Mouse (Mus musculus) neutrophil, adult 5-6 weeks (primary cell): ENCODE results near the gene Kcnk3. TPM values are rescaled to one million over a fixed set of nuclear protein-coding genes. Genes with fewer than 3 reads are reported as not detected.

Experiments
- ATAC-seq: fragments of 151-379, 151-347 bp; 2 replicates; pipeline ENCODE4 v1.8.0; 2017; ENCODE audit warnings: mild to moderate bottlenecking, moderate TSS enrichment; ENCODE audit not compliant: insufficient number of reproducible peaks, poor library complexity, low FRiP score, severe bottlenecking; ENCODE audit errors: extremely low read depth
- total RNA-seq: library from RNA; stranded (forward); fragments of 200-1000 nt; gene quantifications from 2 replicates; pipeline ENCODE4 v1.2.3, GENCODE M21; 2017

Gene Kcnk3
- total RNA-seq = not detected in 2 replicates

- ATAC-seq = no peak
Measured at GRCm38 (mm10) chr5:30587681-30588300, at the start of gene Kcnk3. Gene Kcnk3 (plus strand): TSS chr5:30588170.

GRCm38 (mm10) chr5:30545698-30546097 lies 42.3 kb upstream of the Kcnk3 start, which contains the start of gene Cib4:
Gene Cib4 (minus strand): TSS chr5:30545836.
- no peak for ATAC-seq

DNA sequence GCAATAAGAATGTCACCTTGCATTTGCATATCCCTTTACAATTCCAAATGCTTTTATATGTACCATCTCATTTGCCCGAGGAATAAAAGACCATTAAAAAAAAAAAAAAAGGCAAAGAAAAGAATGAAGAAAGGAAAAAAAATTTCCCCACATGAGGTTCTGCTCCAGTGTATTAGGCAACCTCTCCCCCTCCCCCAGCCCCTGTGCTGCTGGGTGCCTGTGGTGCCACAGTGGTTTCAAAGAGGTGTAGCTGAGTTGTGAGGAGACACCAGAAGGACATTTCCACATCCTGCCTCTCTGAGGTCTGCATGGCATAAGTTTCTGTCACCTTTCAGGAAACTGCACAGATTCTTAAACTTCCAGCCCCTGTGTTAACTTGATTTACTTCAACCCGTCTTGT lies 39.3 kb upstream of the Kcnk3 start:
- no peak for ATAC-seq

GRCm38 (mm10) chr5:30550334-30551021 lies 37.5 kb upstream of the Kcnk3 start:
- ATAC-seq = no peak

DNA sequence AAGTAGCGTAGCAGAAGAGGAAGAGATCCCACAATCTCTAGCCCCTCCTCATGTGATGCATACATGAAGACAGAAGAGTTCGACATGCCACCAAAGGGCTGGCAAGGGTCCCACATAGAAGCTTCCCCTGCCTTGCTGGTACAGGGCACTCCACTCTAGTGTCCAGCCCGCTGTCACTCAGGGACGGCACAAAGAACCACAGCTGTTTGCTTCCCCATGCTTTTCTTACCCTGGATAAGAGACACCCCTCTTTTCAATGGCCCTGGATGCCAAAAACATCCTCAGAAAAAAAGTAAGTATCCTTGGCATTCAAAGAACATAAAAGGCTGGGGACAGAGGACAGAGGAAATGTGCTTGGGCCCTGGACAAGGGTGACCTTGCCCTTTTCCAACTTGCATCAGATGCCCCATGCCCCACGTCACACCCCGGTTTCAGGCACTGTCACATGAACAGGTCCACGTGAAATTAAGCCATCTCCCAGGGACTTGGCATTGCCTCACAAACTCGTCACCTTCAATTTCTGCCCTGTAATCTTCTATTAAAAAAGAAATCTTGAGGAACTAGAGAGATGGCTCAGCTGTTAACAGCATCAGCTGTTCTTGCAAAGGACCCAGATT lies 36.8 kb upstream of the Kcnk3 start:
- no peak for ATAC-seq

GRCm38 (mm10) chr5:30552006-30552405 lies 36.0 kb upstream of the Kcnk3 start:
- no peak for ATAC-seq

- no peak for ATAC-seq
Measured at GRCm38 (mm10) chr5:30553936-30554335, 34.0 kb upstream of the Kcnk3 start.

DNA sequence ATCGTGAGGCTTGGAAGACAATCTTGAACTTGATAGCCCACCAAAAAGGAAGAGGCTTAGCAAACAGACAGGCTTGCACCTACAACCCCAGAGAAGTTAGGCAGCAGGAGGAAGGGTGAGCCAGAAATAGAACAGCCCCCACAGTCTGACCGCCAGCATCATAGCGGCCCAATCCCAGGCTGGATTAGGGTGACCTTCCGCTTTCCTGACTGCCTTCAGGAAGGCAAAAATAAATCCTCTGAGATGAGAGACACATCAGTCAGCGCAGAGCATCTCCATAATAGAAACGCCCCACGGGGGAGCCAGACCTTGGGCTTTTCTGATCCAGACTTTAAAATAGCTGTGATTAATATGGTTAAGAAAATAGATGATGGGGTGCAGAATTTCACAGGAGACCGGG lies 33.0 kb upstream of the Kcnk3 start:
- ATAC-seq = no peak

DNA sequence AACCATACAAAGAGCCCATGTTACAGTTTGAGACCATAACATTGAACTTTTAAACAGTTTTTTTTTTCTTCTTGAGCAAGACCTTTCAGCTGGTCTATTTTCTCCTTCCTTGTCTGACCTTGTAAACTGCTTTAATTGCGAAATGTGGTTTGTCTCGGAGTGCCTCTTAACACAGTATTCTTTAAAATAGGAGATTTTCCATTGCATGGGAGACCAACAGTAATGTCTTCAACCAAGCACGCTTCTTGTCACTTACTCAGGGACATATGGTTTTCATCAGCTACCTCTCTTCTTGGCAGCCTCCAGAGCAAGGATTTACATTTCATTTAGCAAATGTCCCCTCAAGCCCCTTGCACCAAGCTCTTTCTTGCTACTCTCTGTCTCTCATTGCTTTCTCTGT lies 31.7 kb upstream of the Kcnk3 start:
- no peak for ATAC-seq

- ATAC-seq = no peak
Measured at GRCm38 (mm10) chr5:30559421-30559820, 28.5 kb upstream of the Kcnk3 start.

DNA sequence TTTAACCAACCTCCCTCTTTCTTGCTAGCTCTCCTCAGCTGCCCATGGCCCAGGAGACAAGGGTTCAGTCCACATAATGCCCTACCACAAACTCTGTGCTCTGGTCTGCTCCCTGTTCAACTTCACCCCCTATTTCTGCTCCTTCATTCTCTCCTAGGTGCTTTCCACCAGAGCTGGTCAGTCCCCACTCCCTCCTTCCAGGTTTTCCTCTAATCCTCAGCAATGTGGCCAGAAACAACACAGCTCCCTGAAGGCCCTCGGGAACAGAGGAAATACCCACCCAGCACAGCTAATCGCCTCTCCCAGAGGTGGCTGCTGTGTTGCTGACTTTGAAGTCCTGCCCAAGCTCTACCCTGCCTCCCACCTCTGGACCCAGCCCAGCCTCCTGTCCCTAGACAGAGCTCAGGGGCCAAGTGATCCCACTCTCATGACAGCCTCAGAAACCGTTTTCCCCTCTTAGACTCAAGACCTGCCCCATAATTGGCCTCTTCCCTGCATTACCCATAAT lies 27.9 kb upstream of the Kcnk3 start:
- no peak for ATAC-seq

DNA sequence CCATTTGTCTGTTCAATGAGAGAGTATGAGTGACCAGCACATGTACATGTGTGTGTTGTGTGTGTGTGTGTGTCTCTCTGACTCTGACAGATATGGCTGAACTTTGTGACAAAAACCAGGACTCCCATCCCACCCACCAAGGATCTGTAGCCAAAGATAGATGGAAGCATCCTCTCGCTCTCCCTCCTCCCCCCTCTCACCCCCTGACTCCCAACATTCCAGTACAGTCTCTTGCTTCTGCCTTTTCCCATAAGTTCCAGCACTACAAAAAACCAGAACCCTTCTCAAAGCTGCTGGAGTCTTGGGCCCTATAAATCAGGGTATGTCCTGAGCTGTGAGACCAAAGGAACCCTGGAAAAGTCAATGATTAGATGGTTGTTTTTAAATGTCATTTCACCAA lies 19.5 kb upstream of the Kcnk3 start:
- ATAC-seq = no peak

GRCm38 (mm10) chr5:30571820-30572219 lies 16.1 kb upstream of the Kcnk3 start:
- no peak for ATAC-seq

GRCm38 (mm10) chr5:30574367-30574766 lies 13.6 kb upstream of the Kcnk3 start:
- no peak for ATAC-seq

DNA sequence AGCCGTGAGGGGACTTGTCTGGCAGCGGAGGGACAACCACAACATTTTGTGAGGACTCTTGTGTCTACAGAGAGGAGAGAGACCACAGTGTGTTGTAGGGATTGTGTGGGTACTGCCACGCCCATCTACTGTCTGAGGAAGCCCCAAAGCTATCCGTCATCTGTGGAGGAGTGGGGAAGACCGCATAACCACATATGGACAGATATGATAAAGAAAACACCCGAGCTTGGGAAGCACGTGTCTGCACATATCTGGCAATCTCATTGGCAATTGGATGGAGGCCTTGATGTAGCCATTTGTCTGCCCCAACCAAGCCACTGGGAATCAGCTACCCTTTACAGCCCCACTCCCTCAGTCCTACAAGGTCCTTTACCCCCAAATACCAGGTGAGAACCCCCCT lies 11.7 kb upstream of the Kcnk3 start:
- no peak for ATAC-seq

DNA sequence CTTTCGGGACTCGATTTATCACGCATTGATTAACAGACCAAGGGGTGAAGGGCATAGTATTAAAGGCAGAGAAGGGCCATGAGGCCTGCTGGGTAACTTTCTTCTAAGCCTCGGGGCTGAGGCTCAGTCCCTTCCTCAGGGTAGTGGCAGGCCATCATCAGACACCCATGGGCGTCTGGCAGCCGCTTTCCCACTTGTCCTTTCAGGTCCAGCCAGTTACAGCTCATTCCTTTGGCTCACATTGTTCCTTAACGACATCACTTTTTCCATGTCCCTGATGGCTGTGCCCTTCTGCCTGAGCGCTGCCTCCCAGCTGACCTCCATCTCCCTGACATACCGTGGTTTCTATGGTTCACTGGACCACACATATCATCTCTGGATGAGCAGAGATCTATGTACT lies 10.7 kb upstream of the Kcnk3 start:
- no peak for ATAC-seq

DNA sequence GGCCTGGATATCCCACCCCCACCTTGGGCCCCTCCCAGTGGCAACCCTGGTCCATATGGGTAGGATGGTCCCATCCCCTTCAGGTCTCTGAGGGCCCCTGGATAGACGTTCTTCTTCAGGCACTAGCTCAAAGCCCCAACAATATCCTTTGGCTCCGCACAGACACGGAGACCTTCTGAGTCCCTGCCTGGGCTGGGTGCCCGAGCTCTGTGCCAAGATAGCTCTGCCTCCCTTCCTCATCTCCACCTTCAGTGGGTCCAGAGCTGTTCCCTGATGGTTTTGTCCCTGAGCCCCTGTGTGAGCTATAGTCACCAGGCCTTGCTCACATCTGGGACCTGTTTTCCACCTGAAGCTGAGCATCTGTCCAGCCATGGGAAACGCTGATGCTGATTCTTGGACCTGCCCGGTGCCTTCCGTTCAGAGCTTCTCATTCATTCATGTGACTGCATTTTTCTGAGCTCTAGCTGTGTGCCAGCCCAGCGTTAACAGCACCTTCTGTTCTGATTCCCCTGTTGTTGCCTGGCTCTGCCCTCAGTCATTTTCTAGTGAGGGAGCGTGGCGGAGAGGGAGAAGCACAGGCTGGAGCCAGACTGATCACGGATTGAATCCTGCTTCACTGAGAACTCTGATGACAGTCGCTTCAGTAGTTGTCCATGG lies 10.2 kb upstream of the Kcnk3 start:
- ATAC-seq = no peak

- ATAC-seq = no peak
Measured at GRCm38 (mm10) chr5:30578445-30579080, 9.4 kb upstream of the Kcnk3 start.

GRCm38 (mm10) chr5:30580725-30581124 lies 7.2 kb upstream of the Kcnk3 start:
- ATAC-seq = no peak
